Mouse (Mus musculus) CH12.LX (cell line): ENCODE data around the gene Nle1.

ENCODE experiments used
- CTCF ChIP-seq, 2 experiments: IDR thresholded peaks in 1 of 2; conservative IDR thresholded peaks in 1 of 2; 2 replicates each; pipeline ENCODE4 v1.5.1; 2011 to 2012; ENCODE audit warnings: low read depth in 2 of 2, low read length in 2 of 2, improper control_type of control experiment in 1 of 2, inconsistent platforms in 1 of 2, mild to moderate bottlenecking in 1 of 2, moderate library complexity in 1 of 2
- EP300 ChIP-seq: IDR thresholded peaks from 2 replicates; pipeline ENCODE4 v1.6.1; 2011; ENCODE audit warnings: low read length, improper control_type of control experiment
- JUND ChIP-seq: conservative IDR thresholded peaks from 2 replicates; pipeline ENCODE4 v1.6.1; 2011; ENCODE audit warnings: low read depth, low read length, improper control_type of control experiment
- MAFK ChIP-seq: IDR thresholded peaks from 2 replicates; pipeline ENCODE4 v1.6.1; 2011; ENCODE audit warnings: low read length, improper control_type of control experiment; ENCODE audit not compliant: insufficient replicate concordance
- MAX ChIP-seq: IDR thresholded peaks from 2 replicates; pipeline ENCODE4 v1.6.1; 2011; ENCODE audit warnings: low read length, improper control_type of control experiment
- MEF2A ChIP-seq: IDR thresholded peaks from 2 replicates; pipeline ENCODE4 v1.6.1; 2014; ENCODE audit warnings: low read depth, mild to moderate bottlenecking, inconsistent platforms, low read length, improper control_type of control experiment, borderline replicate concordance
- NRF1 ChIP-seq: IDR thresholded peaks from 2 replicates; pipeline ENCODE4 v1.6.1; 2014; ENCODE audit warnings: low read depth, mild to moderate bottlenecking, inconsistent platforms, low read length, improper control_type of control experiment, moderate library complexity
- POLR2A ChIP-seq: IDR thresholded peaks from 2 replicates; pipeline ENCODE4 v1.6.1; 2011; ENCODE audit warnings: low read depth, mild to moderate bottlenecking, improper control_type of control experiment, low read length
- POLR2AphosphoS2 ChIP-seq: IDR thresholded peaks from 2 replicates; pipeline ENCODE4 v1.6.1; 2011; ENCODE audit warnings: low read depth, low read length, improper control_type of control experiment
- SIN3A ChIP-seq: IDR thresholded peaks from 2 replicates; pipeline ENCODE4 v1.6.1; 2012; ENCODE audit warnings: low read length, improper control_type of control experiment, inconsistent platforms
- TCF12 ChIP-seq: IDR thresholded peaks from 2 replicates; pipeline ENCODE4 v1.6.1; 2014; ENCODE audit warnings: low read depth, mild to moderate bottlenecking, inconsistent platforms, low read length, improper control_type of control experiment
- UBTF ChIP-seq: IDR thresholded peaks from 2 replicates; pipeline ENCODE4 v1.6.1; 2012; ENCODE audit warnings: low read depth, mild to moderate bottlenecking, inconsistent platforms, low read length, improper control_type of control experiment, moderate library complexity
- ZKSCAN1 ChIP-seq: IDR thresholded peaks from 2 replicates; pipeline ENCODE4 v1.6.1; 2012; ENCODE audit warnings: low read depth, inconsistent platforms, low read length, improper control_type of control experiment, borderline replicate concordance

GRCm38 (mm10) chr11:82890342-82890762, 17.9 kb downstream of the Nle1 start, which contains the start of gene Rad51d:
- TF ChIP-seq EP300 (no peak), MAX (peak; percentile 70; the same call in 1 of the 2 replicates), NRF1 (peak; percentile 56; the same call in 1 of the 2 replicates), POLR2A (peak; percentile 90), CTCF (conservative IDR thresholded peaks at IDR 0.05 in 1 of 2, IDR thresholded peaks at IDR 0.05 in 1 of 2; ENCODE audit: low read depth in 2 of 2, low read length in 2 of 2) (peak; percentile 64 to 98), TCF12 (peak; percentile 91; the same call in 1 of the 2 replicates), MAFK (no peak), UBTF (0 out of 2 replicates have a peak, but pooled peaks have one; percentile 80), MEF2A (peak; percentile 39; the same call in 1 of the 2 replicates), JUND (no peak), POLR2AphosphoS2 (peak; percentile 71; the same call in 1 of the 2 replicates), SIN3A (peak; percentile 84), ZKSCAN1 (no peak)
